Mouse (Mus musculus): ENCODE results near the gene Creb3l2.

- TF ChIP-seq CTCF (IDR thresholded peaks at IDR 0.05; ENCODE audit: extremely low read depth, insufficient read depth, low read length), result no peak
- no peak for TF ChIP-seq POLR2A (IDR thresholded peaks at IDR 0.05; ENCODE audit: extremely low read depth, insufficient read depth, low read length)
Observed at GRCm38 (mm10) chr6:37360813-37361385, 81.0 kb downstream of the Creb3l2 start.
